Mouse (Mus musculus) kidney, postnatal 25 days (tissue): ENCODE results near the gene Sh3d21.
"Not testable (repeated sequence)": the region's sequence is repeated elsewhere in the genome, so short reads cannot be mapped to it uniquely, and the experiment has no call there.

ENCODE experiments used
- DNase-seq, 2 experiments: peaks; one replicate each; pipeline ENCODE4 v3.0.0; 2021; ENCODE audit warnings: mixed read lengths in 2 of 2

Sh3d21 gene

DNA sequence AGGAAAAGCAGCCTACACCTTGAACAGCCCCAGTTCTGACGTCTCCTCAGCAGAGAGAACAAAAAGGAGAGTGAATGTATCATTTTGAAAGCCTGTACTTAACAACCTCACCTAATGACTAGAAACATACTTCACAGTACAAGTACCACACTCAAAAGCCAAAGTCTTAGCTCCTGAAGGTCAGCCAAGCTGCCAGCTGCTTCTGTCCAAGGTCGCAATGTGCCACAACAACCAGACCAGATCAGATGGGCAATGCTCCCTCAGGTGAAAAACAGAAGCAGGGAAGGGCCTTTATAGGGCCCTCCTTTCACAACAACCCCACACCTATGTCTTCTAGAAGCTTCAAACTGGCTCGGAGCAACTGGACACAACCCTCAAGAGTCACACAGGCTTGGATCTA is 2.8 kb upstream of the Sh3d21 start:
- peak; percentile 55 to 84 for DNase-seq

DNA sequence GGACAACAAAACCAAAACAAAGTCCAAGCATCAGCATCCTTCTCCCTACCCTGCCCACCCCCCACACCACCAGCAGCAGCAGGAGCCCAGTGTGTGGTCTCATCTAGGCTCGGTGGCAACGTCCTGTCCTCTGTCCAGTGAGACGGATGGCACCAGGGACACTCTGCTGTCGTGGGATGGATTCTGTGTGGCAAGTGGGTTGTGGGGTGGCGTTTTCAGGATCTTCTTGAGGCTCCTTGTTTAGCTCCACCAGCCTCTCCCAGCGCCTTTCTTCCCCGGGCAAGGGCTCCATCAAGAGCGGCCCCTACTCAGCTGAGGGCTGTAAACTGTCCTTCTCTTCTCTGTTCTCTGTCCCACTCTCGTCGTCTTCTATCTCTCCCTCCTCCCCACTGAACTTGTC is 1.8 kb upstream of the Sh3d21 start:
- DNase-seq = not testable (repeated sequence)

DNA sequence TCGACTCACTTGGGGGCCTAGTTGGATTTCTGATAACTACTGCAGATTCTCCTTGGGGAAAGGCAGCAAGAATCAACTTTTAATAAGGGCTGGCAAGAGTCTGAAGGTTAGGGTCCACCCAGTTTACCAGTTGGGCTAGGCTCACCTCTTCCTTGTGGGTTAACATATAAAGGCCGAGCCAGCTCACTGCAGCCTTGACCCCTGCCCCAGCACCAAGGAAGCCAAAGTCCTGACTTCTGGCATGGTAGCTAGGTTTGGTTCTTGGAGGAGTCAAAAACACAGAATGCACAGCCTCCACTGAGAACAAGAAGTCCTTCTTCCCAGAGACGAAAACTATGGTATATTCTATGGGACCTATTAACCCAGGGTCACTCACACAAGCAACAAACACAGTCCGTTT is 394 bp upstream of the Sh3d21 start:
- DNase-seq = peak; percentile 54 to 80

GRCm38 (mm10) chr4:126162544-126163066 is 686 bp downstream of the Sh3d21 start:
- peak; percentile 94 to 97 for DNase-seq

DNA sequence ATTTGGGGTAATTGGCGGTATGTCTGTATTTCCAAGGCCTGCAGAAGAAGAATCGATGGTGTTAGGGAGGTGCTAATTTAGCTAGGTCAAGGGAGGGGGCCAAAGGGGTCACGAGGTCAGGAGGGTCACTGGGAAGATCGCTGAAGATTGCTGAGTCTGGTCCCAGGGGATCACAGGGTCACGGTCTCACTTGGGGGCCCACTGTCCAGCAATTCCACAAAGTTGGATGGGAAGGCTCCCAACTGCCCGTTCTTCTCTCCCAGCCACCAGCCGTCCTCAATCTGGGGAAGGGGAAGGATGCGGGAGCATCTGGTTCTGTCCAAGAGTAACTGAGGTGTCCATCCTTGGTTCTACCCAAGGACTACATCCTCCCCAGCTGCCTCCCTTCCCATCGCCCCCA is 1.3 kb downstream of the Sh3d21 start:
- no peak for DNase-seq

DNA sequence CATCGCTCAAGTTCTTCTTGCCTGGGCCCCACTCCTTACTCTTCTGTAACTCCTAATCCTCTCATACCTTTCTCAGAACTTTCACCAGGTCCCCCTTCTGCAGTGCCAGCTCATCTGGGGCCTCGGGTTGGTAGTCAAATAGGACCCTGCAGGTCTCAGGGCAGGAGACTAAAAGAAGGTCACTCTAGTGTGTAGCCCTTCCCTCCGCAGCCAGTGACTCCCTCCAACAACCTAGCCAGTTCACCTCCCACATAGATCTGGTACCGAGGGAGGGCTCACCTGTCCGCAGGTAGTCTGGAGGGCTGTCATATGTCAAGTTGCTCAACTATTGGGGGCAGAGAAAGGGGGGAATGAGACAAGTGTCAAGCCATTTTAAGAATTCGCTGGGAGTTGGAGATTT is 1.8 kb downstream of the Sh3d21 start:
- no peak for DNase-seq

GRCm38 (mm10) chr4:126160981-126161380 is 2.3 kb downstream of the Sh3d21 start:
- no peak for DNase-seq

- DNase-seq = peak in 1 of 2 experiments; percentile 51
Observed at GRCm38 (mm10) chr4:126159455-126159854, 3.8 kb downstream of the Sh3d21 start.

- DNase-seq = no peak
Observed at GRCm38 (mm10) chr4:126157562-126157961, 5.7 kb downstream of the Sh3d21 start.

GRCm38 (mm10) chr4:126156617-126157016 is 6.7 kb downstream of the Sh3d21 start:
- peak; percentile 54 to 59 for DNase-seq

- no peak for DNase-seq
Observed at GRCm38 (mm10) chr4:126155869-126156268, 7.4 kb downstream of the Sh3d21 start.

DNA sequence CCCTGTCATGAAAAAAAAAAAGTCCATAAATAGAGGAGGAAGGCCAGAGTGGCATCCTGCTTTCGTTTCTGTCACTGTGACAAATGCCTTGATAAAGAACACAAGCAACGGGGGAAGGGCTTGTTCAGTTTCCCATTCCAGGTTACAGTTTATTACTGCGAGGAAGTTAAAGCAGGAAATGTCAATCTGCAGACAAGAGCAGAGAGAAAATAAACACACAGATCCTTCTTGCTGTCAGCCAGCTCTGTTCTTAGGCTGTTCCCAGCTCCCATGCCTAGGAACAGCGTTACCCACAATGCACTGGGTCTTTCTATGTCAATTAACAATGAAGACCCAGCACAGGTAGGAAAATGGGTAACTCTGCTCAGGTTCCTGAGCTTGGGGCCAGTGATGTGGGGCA is 8.1 kb downstream of the Sh3d21 start:
- peak; percentile 59 to 63 for DNase-seq

DNA sequence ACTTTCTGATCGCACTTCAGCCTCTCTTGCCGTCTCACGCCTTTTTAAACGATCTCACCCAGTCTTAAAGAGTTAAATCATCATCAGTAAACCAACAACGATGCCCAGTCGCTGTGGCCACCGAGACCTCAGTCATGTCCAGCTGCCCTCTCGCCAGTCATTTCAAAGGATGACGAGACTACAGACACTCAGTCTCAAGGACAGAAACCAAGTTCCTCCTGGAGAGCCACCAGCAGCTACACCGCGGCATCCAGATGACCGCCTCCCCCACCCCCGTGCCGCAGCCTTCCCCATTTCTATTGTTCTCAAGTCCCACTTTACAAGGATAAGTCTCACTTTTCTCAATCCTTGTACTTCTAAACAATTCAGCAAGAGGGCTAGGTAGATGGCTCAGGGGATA is 10.4 kb downstream of the Sh3d21 start:
- no peak for DNase-seq

DNA sequence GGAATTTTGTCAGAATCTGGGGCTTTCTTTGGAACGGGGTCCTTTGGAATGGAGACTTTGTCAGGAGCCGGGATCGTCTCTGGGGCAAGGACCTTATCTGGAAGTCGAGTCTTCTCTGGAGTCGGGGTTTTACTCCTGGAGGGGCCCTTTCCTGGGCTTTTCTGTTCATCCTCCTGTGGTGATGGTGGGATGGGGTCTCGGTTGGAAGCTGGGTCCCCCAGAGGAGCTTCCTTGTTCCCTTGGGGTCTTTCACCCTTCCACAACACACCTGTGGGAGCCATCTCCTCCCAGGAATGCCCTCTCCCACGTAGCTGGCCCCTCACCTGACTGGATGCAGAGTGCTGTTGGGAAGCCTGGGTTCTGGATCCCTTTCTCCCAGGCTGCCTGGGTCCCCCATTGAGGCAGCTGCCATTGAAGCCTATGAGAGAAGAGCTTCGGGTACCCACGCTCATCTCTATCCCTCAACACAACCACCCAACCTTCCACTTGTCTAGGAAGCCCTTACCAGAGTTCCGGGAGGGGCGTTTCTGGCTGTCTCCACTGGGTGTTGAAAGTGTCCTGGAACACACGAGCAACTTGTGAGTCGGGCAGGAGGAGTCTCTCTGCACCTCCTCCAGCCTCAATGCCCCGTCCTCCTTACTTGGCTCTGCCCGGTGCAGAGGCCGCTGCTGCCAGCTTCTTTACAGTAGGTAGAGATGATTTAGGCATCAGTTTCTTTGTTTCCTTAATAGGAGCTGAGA is 11.4 kb downstream of the Sh3d21 start:
- no peak for DNase-seq

DNA sequence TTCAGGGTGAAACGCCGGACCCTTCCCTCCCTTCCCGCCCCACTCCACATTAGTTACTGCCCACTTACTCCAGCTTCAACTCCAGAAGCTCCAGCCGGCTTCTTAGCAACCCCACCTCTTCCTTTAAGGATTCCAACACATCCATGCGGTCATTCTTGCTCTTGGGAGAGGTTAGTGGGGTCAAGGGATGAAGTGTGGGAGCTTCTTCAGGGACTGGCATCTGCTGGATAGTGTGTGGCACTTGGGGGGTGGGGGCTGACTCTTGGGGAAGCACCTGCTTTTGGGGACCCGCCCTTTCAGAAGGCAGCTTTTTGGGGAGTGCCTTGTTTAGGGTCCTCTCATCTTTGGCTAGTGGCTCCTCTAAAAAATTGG is 12.4 kb downstream of the Sh3d21 start:
- no peak for DNase-seq

GRCm38 (mm10) chr4:126150297-126150948 is 12.9 kb downstream of the Sh3d21 start:
- DNase-seq = peak; percentile 80 to 92

DNA sequence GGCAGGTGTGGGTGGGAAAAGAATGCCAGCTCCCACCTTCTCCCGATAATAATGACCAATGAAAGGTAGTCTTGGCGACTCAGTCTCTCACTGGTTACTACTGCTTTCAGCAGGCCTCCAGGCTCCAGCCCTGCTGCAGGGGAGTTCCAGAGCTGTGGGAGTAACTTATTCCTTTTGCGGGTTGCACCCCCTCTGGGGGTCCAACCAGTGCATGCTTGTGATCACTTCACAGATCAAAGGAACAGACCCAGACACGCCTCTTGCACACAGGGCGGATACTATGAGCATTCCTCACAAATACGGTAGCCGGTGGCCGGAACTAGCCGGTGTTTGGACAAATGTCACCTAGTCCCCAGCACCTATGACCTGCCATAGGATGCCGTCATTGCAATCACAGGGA is 13.5 kb downstream of the Sh3d21 start:
- no peak for DNase-seq

DNA sequence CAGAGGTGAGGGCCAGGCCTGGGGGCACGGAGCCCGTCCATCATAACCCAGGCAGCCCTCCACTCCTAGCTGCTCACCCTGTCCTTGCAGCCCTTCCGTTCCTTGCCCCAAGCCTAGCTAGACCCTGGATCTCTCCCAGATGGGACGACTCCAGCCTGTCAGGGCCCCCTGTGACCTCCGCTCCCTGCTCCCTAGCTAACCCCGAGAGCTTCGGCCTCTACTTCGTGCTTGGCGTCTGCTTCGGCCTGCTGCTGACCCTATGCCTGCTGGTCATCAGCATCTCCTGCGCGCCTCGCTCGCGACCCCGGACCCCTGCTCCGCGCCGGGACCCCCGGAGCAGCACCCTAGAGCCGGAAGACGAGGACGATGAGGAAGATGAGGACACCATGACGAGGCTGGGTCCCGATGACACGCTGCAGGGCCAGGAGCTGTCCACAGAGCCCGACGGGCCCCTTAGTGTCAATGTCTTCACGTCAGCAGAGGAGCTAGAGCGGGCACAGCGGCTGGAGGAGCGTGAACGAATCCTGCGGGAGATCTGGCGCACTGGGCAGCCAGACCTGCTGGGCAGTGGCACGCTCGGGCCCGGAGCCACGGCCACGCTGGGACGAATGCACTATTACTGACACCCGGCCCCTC is 14.1 kb downstream of the Sh3d21 start:
- DNase-seq = peak; percentile 57 to 76

- peak; percentile 81 to 92 for DNase-seq
Observed at GRCm38 (mm10) chr4:126148161-126148961, 14.9 kb downstream of the Sh3d21 start.

GRCm38 (mm10) chr4:126147533-126148160 is 15.6 kb downstream of the Sh3d21 start, which contains the start of gene Eva1b:
Eva1b (plus strand) TSS chr4:126147744.
- peak; percentile 94 to 95 for DNase-seq

DNA sequence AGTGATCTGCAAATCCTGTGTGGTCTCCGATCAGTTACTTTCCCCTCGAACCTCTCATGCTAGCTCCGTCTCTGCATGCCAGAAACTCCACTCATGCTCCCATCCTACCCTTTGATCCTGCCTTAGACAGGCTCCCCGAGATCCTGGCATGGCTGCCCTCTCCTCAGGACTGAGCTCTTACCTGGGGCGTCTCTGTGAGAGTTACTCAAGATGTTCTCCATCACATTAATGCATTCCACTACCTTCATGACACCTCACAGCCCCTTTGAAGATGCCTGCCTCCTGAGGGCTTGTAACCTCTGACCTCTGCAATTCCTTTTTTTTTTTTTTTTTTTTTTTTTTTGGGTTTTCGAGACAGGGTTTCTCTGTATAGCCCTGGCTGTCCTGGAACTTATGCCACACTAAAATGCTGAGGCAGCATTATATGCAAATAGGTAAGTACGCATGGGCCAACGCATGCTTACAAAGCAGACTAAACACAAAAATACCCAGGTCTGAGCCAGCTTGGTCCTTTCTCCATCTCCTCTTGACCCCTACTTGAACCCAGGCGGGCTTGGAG is 16.2 kb downstream of the Sh3d21 start:
- DNase-seq = no peak

DNA sequence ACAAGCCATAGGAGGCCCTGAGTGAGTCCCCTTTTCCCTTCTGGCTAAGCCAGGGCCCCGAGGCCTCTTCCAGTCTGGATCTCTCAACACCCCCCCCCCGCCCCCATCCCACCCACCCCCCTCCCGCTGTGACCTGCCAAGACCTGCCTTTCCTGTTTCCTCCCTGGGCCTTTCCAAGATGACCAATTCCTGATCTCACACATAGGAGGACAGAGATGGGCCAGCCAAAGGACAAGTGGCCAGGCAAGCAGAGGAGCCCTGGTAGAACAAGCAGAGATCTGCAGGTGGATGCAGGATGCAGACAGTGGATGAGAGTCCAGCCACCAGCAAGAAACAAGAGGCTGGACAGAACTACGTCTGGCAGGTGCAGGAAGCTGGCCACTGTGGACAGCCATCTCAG is 17.9 kb downstream of the Sh3d21 start:
- DNase-seq = peak; percentile 62 to 75
